Mouse (Mus musculus) CH12.LX (cell line): ENCODE results near the gene Nkx2-3. TPM values are rescaled to one million over a fixed set of nuclear protein-coding genes. Genes with fewer than 3 reads are reported as not detected.

Experiments used
- DNase-seq: peaks from one replicate; pipeline ENCODE4 v3.0.0-alpha.2; 2013; ENCODE audit errors: extremely low read depth
- H3K27ac ChIP-seq: 2 replicates; pipeline ENCODE4 v1.5.1; 2012; ENCODE audit warnings: low read depth, mild to moderate bottlenecking, control low read depth, moderate library complexity; ENCODE audit not compliant: insufficient read depth
- H3K27me3 ChIP-seq: replicated peaks from 2 replicates; pipeline ENCODE3; 2012; ENCODE audit warnings: inconsistent platforms
- H3K36me3 ChIP-seq, 2 experiments: replicated peaks in 1 of 2; 2 replicates each; pipeline versions ENCODE3 to v1.6.1; 2012; ENCODE audit warnings: inconsistent platforms in 1 of 2, low read length in 1 of 2, mild to moderate bottlenecking in 1 of 2, mixed read lengths in 1 of 2, moderate library complexity in 1 of 2; ENCODE audit not compliant: control insufficient read depth in 1 of 2, insufficient read depth in 1 of 2
- H3K4me1 ChIP-seq, 2 experiments: 2 replicates each; pipeline ENCODE4 v1.6.1; 2012; ENCODE audit warnings: inconsistent platforms in 1 of 2, moderate library complexity in 1 of 2; ENCODE audit not compliant: insufficient read depth in 2 of 2, control insufficient read depth in 1 of 2
- H3K4me2 ChIP-seq: 2 replicates; pipeline ENCODE4 v1.6.1; 2012; ENCODE audit warnings: low read depth, mild to moderate bottlenecking, control low read depth; ENCODE audit not compliant: poor library complexity, insufficient read depth, severe bottlenecking
- H3K4me3 ChIP-seq, 3 experiments: fragments of 150-350 bp in 1 of 3; sonication (generic) in 1 of 3; replicated peaks in 1 of 3; 2 replicates each; pipeline versions ENCODE3 to v1.5.1; 2011 to 2012; ENCODE audit warnings: low read depth in 2 of 3, low read length in 2 of 3, mild to moderate bottlenecking in 2 of 3, moderate library complexity in 2 of 3, control low read depth in 1 of 3, improper control_type of control experiment in 1 of 3, inconsistent platforms in 1 of 3, mixed read lengths in 1 of 3; ENCODE audit not compliant: poor library complexity in 1 of 3
- H3K79me2 ChIP-seq: replicated peaks from 2 replicates; pipeline ENCODE4 v1.6.1; 2012; ENCODE audit warnings: mild to moderate bottlenecking, moderate library complexity; ENCODE audit not compliant: control insufficient read depth, poor library complexity, insufficient read depth, severe bottlenecking; ENCODE audit errors: extremely low read depth
- H3K9ac ChIP-seq: 2 replicates; pipeline ENCODE4 v1.6.1; 2012; ENCODE audit warnings: low read depth, mild to moderate bottlenecking, control low read depth, moderate library complexity; ENCODE audit not compliant: insufficient read depth
- H3K9me3 ChIP-seq: replicated peaks from 2 replicates; pipeline ENCODE3; 2012; ENCODE audit warnings: low read length, inconsistent platforms, mixed read lengths
- BHLHE40 ChIP-seq: IDR thresholded peaks from 2 replicates; pipeline ENCODE4 v1.6.1; 2011; ENCODE audit warnings: mild to moderate bottlenecking, low read depth, low read length, improper control_type of control experiment
- CHD2 ChIP-seq: IDR thresholded peaks from 2 replicates; pipeline ENCODE4 v1.6.1; 2011; ENCODE audit warnings: low read length, improper control_type of control experiment
- CTCF ChIP-seq, 2 experiments: IDR thresholded peaks in 1 of 2; conservative IDR thresholded peaks in 1 of 2; 2 replicates each; pipeline ENCODE4 v1.5.1; 2011 to 2012; ENCODE audit warnings: low read depth in 2 of 2, low read length in 2 of 2, improper control_type of control experiment in 1 of 2, inconsistent platforms in 1 of 2, mild to moderate bottlenecking in 1 of 2, moderate library complexity in 1 of 2
- E2F4 ChIP-seq: IDR thresholded peaks from 2 replicates; pipeline ENCODE4 v1.6.1; 2011; ENCODE audit warnings: low read depth, low read length, improper control_type of control experiment; ENCODE audit not compliant: insufficient replicate concordance
- ELF1 ChIP-seq: IDR thresholded peaks from 2 replicates; pipeline ENCODE4 v1.6.1; 2014; ENCODE audit warnings: low read depth, mild to moderate bottlenecking, inconsistent platforms, low read length, improper control_type of control experiment
- EP300 ChIP-seq: IDR thresholded peaks from 2 replicates; pipeline ENCODE4 v1.6.1; 2011; ENCODE audit warnings: low read length, improper control_type of control experiment
- ETS1 ChIP-seq: conservative IDR thresholded peaks from 2 replicates; pipeline ENCODE4 v1.6.1; 2012; ENCODE audit warnings: low read depth, mild to moderate bottlenecking, inconsistent platforms, low read length, improper control_type of control experiment, moderate library complexity
- HCFC1 ChIP-seq: IDR thresholded peaks from 2 replicates; pipeline ENCODE4 v1.6.1; 2012; ENCODE audit warnings: low read depth, mild to moderate bottlenecking, inconsistent platforms, low read length, improper control_type of control experiment
- JUND ChIP-seq: conservative IDR thresholded peaks from 2 replicates; pipeline ENCODE4 v1.6.1; 2011; ENCODE audit warnings: low read depth, low read length, improper control_type of control experiment
- KAT2A ChIP-seq: IDR thresholded peaks from 2 replicates; pipeline ENCODE4 v1.6.1; 2012; ENCODE audit warnings: low read length, improper control_type of control experiment, inconsistent platforms; ENCODE audit not compliant: insufficient replicate concordance
- MAFK ChIP-seq: IDR thresholded peaks from 2 replicates; pipeline ENCODE4 v1.6.1; 2011; ENCODE audit warnings: low read length, improper control_type of control experiment; ENCODE audit not compliant: insufficient replicate concordance
- MAX ChIP-seq: IDR thresholded peaks from 2 replicates; pipeline ENCODE4 v1.6.1; 2011; ENCODE audit warnings: low read length, improper control_type of control experiment
- MEF2A ChIP-seq: IDR thresholded peaks from 2 replicates; pipeline ENCODE4 v1.6.1; 2014; ENCODE audit warnings: low read depth, mild to moderate bottlenecking, inconsistent platforms, low read length, improper control_type of control experiment, borderline replicate concordance
- MYC ChIP-seq: IDR thresholded peaks from 2 replicates; pipeline ENCODE4 v1.6.1; 2011; ENCODE audit warnings: low read depth, mild to moderate bottlenecking, improper control_type of control experiment, low read length
- NRF1 ChIP-seq: IDR thresholded peaks from 2 replicates; pipeline ENCODE4 v1.6.1; 2014; ENCODE audit warnings: low read depth, mild to moderate bottlenecking, inconsistent platforms, low read length, improper control_type of control experiment, moderate library complexity
- PAX5 ChIP-seq: IDR thresholded peaks from 2 replicates; pipeline ENCODE4 v1.6.1; 2012; ENCODE audit warnings: low read length, inconsistent platforms, mixed read lengths
- POLR2A ChIP-seq: IDR thresholded peaks from 2 replicates; pipeline ENCODE4 v1.6.1; 2011; ENCODE audit warnings: low read depth, mild to moderate bottlenecking, improper control_type of control experiment, low read length
- POLR2AphosphoS2 ChIP-seq: IDR thresholded peaks from 2 replicates; pipeline ENCODE4 v1.6.1; 2011; ENCODE audit warnings: low read depth, low read length, improper control_type of control experiment
- RAD21 ChIP-seq: IDR thresholded peaks from 2 replicates; pipeline ENCODE4 v1.6.1; 2011; ENCODE audit warnings: low read depth, mild to moderate bottlenecking, low read length, improper control_type of control experiment, moderate library complexity
- TCF12 ChIP-seq: IDR thresholded peaks from 2 replicates; pipeline ENCODE4 v1.6.1; 2014; ENCODE audit warnings: low read depth, mild to moderate bottlenecking, inconsistent platforms, low read length, improper control_type of control experiment
- USF1 ChIP-seq: IDR thresholded peaks from 2 replicates; pipeline ENCODE4 v1.6.1; 2014; ENCODE audit warnings: low read depth, mild to moderate bottlenecking, inconsistent platforms, low read length, improper control_type of control experiment
- USF2 ChIP-seq: conservative IDR thresholded peaks from 2 replicates; pipeline ENCODE4 v1.6.1; 2011; ENCODE audit warnings: low read depth, low read length, improper control_type of control experiment
- dilution Hi-C: fragments of 300-500 bp; cut with MboI; formaldehyde crosslinking; loops from 2 replicates; pipeline ENCODE4 v1.14.3; 2020; ENCODE audit warnings: low sequenced_read_pairs; ENCODE audit not compliant: extremely low pct_unique_long_range_greater_than_20kb, extremely low pct_ligation_motif_present
- in situ Hi-C: fragments of 300-500 bp; cut with MboI; formaldehyde crosslinking; loops from 3 replicates; pipeline ENCODE4 v1.14.3; 2019; ENCODE audit warnings: low sequenced_read_pairs, low pct_ligation_motif_present, low pct_unique_long_range_greater_than_20kb, mixed read lengths
- polyA plus RNA-seq: library from polyadenylated mRNA; unstranded; fragments of >175 nt; gene quantifications from 2 replicates; pipeline ENCODE4 v1.2.1, GENCODE M21; 2012; ENCODE audit warnings: low read depth; ENCODE audit not compliant: insufficient read length
- total RNA-seq, 2 experiments: library from RNA; depleted of rRNA; stranded (reverse); fragments of 300-350 nt in 1 of 2; fragments of >200 nt in 1 of 2; gene quantifications; 2 replicates each; pipeline ENCODE4 v1.2.3; 2012 to 2014

Nkx2-3 gene
- total and polyA plus RNA-seq, 3 experiments = not detected

GRCm38 (mm10) chr19:43626160-43626559 is 14.0 kb downstream of the Nkx2-3 start:
- Histone ChIP-seq H3K9me3 (no peaks in the 10 kb centered on the region), H3K4me2 (no peak overlapping the region; the same call in 1 of the 2 replicates), H3K4me1 (peaks cover 9 to 33% of the 10 kb centered on the region in 2 experiments; a peak in 3 of 4 replicates), H3K79me2 (no peaks in the 10 kb centered on the region), H3K27ac (no peak overlapping the region), H3K9ac (no peak overlapping the region), H3K36me3 (no peaks in the 10 kb centered on the region), H3K27me3 (no peaks in the 10 kb centered on the region), H3K4me3 (no peak overlapping the region)
- in situ Hi-C loops (loop anchor here (5.0 to 10.0 kb wide), 3 partner anchors 36 to 101 kb away; partner anchors contain the start of gene Got1), dilution Hi-C loops (no loop called here)
- no peak for DNase-seq
- peak; percentile 64 for TF ChIP-seq BHLHE40
- TF ChIP-seq USF1 = peak; percentile 64
- TF ChIP-seq TCF12 = no peak
- peak; percentile 40 for TF ChIP-seq USF2
- no peak for TF ChIP-seq NRF1
- no peak for TF ChIP-seq HCFC1

GRCm38 (mm10) chr19:43627345-43627744 is 15.2 kb downstream of the Nkx2-3 start:
- Histone ChIP-seq H3K9ac (no peak overlapping the region), H3K27ac (no peak overlapping the region), H3K4me1 (peaks cover 12 to 37% of the 10 kb centered on the region in 2 experiments), H3K9me3 (no peaks in the 10 kb centered on the region), H3K79me2 (no peaks in the 10 kb centered on the region), H3K4me3 (no peak overlapping the region), H3K36me3 (no peaks in the 10 kb centered on the region), H3K4me2 (no peak overlapping the region), H3K27me3 (no peaks in the 10 kb centered on the region)
- no peak for DNase-seq
- in situ Hi-C loops = loop anchor here (5.0 to 10.0 kb wide), 3 partner anchors 35 to 103 kb away; partner anchors contain the start of gene Got1
- TF ChIP-seq CTCF (conservative IDR thresholded peaks at IDR 0.05 in 1 of 2, IDR thresholded peaks at IDR 0.05 in 1 of 2; ENCODE audit: low read depth in 2 of 2, low read length in 2 of 2) (peak; percentile 8 to 52; a peak in 2 of 4 replicates), KAT2A (no peak)
- dilution Hi-C loops = no loop called here

GRCm38 (mm10) chr19:43629088-43629487 is 17.0 kb downstream of the Nkx2-3 start:
- TF ChIP-seq MEF2A (no peak), MYC (no peak), CTCF (conservative IDR thresholded peaks at IDR 0.05 in 1 of 2, IDR thresholded peaks at IDR 0.05 in 1 of 2; ENCODE audit: low read depth in 2 of 2, low read length in 2 of 2) (no peak), JUND (no peak), USF2 (no peak), RAD21 (no peak), USF1 (no peak), EP300 (no peak), ETS1 (no peak), MAFK (no peak), POLR2AphosphoS2 (no peak), MAX (no peak), ELF1 (no peak), E2F4 (no peak), CHD2 (no peak), PAX5 (no peak), POLR2A (no peak)
- H3K4me1 ChIP-seq = peaks cover 12 to 37% of the 10 kb centered on the region in 2 experiments
- H3K36me3 ChIP-seq = no peaks in the 10 kb centered on the region
- no peak for DNase-seq
- no peak overlapping the region for H3K4me3 ChIP-seq
- dilution Hi-C loops (no loop called here), in situ Hi-C loops (loop anchor here (5.0 to 10.0 kb wide), 3 partner anchors 33 to 104 kb away; partner anchors contain the start of gene Got1)
- H3K4me2 ChIP-seq = no peak overlapping the region
- no peaks in the 10 kb centered on the region for H3K27me3 ChIP-seq
- H3K27ac ChIP-seq = no peak overlapping the region
- no peaks in the 10 kb centered on the region for H3K9me3 ChIP-seq
- no peak overlapping the region for H3K9ac ChIP-seq
- H3K79me2 ChIP-seq = no peaks in the 10 kb centered on the region
